Mouse (Mus musculus) limb, embryonic 13.5 days (tissue): ENCODE measurements around the gene Camk2d. TPM values are rescaled to one million over a fixed set of nuclear protein-coding genes. Genes with fewer than 3 reads are reported as not detected.

Experiments used
- ATAC-seq: fragments of 200-750 bp; cut with Nextera tagmentation; 2 replicates; pipeline ENCODE4 v1.8.0; 2017; ENCODE audit warnings: low read depth, moderate number of reproducible peaks, moderate TSS enrichment; ENCODE audit not compliant: low FRiP score
- H3K27ac ChIP-seq: fragments of 300-500 bp; sonication (generic); 2 replicates; pipeline ENCODE4 v1.5.1; 2015; ENCODE audit warnings: inconsistent platforms, mild to moderate bottlenecking, moderate library complexity
- H3K27me3 ChIP-seq: fragments of 300-500 bp; sonication (generic); 2 replicates; pipeline ENCODE4 v1.6.1; 2015; ENCODE audit warnings: mild to moderate bottlenecking, inconsistent platforms
- H3K36me3 ChIP-seq: fragments of 300-500 bp; sonication (generic); 2 replicates; pipeline ENCODE4 v1.6.1; 2015; ENCODE audit warnings: inconsistent platforms, mild to moderate bottlenecking, moderate library complexity
- H3K4me1 ChIP-seq: fragments of 300-500 bp; sonication (generic); 2 replicates; pipeline ENCODE4 v1.6.1; 2015; ENCODE audit warnings: inconsistent platforms
- H3K4me2 ChIP-seq: fragments of 300-500 bp; sonication (generic); replicated peaks from 2 replicates; pipeline ENCODE4 v1.6.1; 2015; ENCODE audit warnings: inconsistent platforms, mild to moderate bottlenecking, moderate library complexity
- H3K4me3 ChIP-seq: fragments of 300-500 bp; sonication (generic); 2 replicates; pipeline ENCODE4 v1.5.1; 2015; ENCODE audit warnings: moderate library complexity, mild to moderate bottlenecking, inconsistent platforms
- H3K9ac ChIP-seq: fragments of 300-500 bp; sonication (generic); 2 replicates; pipeline ENCODE4 v1.6.1; 2015; ENCODE audit warnings: mild to moderate bottlenecking, inconsistent platforms
- H3K9me3 ChIP-seq: fragments of 300-500 bp; sonication (generic); 2 replicates; pipeline ENCODE4 v1.6.1; 2016; ENCODE audit warnings: inconsistent platforms
- whole genome bisulfite sequencing: fragments of 180-500 bp; shearing (Covaris S2); methylation state at CpG from one replicate; pipeline ENCODE4 v1.1.7; 2015; 5-methylcytosine and 5-hydroxymethylcytosine counted together
- polyA plus RNA-seq: library from polyadenylated mRNA; unstranded; fragments of >200 nt; fragmentation: Nextera tagmentation; extraction: Ambion mirVana; gene quantifications from 2 replicates; pipeline ENCODE4 v1.2.1, GENCODE M21; 2015

The Camk2d gene
- polyA plus RNA-seq, 1 experiment from 2014 or later = 36.0 TPM

DNA sequence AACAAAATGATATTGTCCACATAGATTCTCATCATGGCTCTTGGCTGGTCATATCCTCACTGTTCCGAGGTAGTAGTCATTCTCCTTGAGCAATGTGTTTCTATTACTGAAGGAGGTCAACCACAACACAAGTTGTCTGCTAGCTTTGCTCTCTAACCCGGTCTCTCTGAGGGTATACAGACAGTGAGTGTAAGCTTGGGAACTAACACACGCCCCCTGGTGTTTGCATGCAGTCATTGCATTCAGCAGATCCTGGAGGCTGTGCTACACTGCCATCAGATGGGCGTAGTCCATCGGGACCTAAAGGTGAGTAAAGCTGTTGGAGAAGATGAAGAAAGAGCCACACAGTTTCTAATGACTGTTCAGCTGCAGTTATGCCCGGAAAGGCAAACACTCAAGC, 175.4 kb downstream of the Camk2d start:
- Histone ChIP-seq H3K4me3 (no peak overlapping the region), H3K9ac (no peak overlapping the region), H3K9me3 (no peaks in the 10 kb centered on the region), H3K4me1 (no peaks in the 10 kb centered on the region), H3K36me3 (peaks cover 3% of the 10 kb centered on the region; the same call in 1 of the 2 replicates), H3K4me2 (no peak overlapping the region), H3K27ac (no peak overlapping the region), H3K27me3 (no peaks in the 10 kb centered on the region)
- ATAC-seq = peak; percentile 83
- 27% methylated on average over 6 of the region's 6 CpGs for WGBS

- H3K36me3 ChIP-seq = no peaks in the 10 kb centered on the region
- no peak overlapping the region for H3K4me2 ChIP-seq
- H3K27ac ChIP-seq = no peak overlapping the region
- H3K9me3 ChIP-seq = no peaks in the 10 kb centered on the region
- no peaks in the 10 kb centered on the region for H3K4me1 ChIP-seq
- ATAC-seq = no peak
- no peak overlapping the region for H3K4me3 ChIP-seq
- no peak overlapping the region for H3K9ac ChIP-seq
- H3K27me3 ChIP-seq = no peaks in the 10 kb centered on the region
Observed at GRCm38 (mm10) chr3:126776001-126776400, 179.9 kb downstream of the Camk2d start.

DNA sequence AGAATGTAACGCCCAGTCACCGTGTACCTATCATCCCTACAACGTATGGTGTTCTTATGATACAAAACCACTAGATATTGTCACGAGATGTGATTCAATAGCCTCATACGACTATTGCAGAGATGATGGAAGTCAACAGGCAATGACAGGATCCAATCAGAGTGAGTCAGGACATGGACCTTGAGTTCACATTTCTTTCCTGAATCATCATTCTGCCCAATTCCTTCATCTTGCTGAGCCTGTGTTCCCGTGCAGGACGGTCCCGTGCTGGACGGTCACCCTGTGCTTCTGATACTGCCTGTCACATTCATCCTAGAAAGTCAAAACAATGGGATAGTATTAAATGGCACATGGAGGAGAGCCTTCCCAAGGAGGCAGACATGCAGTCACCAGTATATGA, 181.0 kb downstream of the Camk2d start:
- Histone ChIP-seq H3K27ac (no peak overlapping the region), H3K36me3 (no peaks in the 10 kb centered on the region)
- WGBS = 95% methylated on average over 9 of the region's 9 CpGs

DNA sequence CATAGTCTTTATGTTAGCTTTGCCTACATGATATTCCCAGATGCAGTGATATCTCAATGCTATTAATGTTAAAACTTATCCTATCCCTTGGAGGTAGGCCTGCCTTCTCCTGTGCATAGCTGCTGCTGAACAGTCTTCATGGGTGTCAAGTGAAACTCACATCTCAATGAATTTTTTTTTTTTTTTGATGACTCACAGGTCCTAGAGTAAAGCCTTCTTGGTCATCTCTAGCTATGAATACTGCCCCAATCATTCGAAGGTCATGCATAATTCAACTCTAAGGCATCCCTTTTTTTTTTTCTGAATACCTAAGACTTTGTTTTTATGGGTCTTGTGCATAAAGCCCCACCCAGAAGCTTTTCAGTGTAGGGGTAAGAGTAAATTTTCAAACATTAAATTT, 181.8 kb downstream of the Camk2d start:
- ATAC-seq = no peak
- WGBS = 96% methylated on average over 1 of the region's 1 CpGs
- H3K4me3 ChIP-seq = no peak overlapping the region

More for the DNA sequence above, 181.0 kb downstream of the Camk2d start:
- Histone ChIP-seq H3K4me1 (no peaks in the 10 kb centered on the region), H3K4me2 (no peak overlapping the region), H3K9me3 (no peaks in the 10 kb centered on the region), H3K27me3 (no peaks in the 10 kb centered on the region), H3K4me3 (no peak overlapping the region), H3K9ac (no peak overlapping the region)
- no peak for ATAC-seq

GRCm38 (mm10) chr3:126780014-126780615, 184.0 kb downstream of the Camk2d start:
- Histone ChIP-seq H3K9ac (no peak overlapping the region), H3K27me3 (no peaks in the 10 kb centered on the region), H3K9me3 (no peaks in the 10 kb centered on the region), H3K27ac (no peak overlapping the region), H3K4me2 (no peak overlapping the region), H3K4me1 (no peaks in the 10 kb centered on the region), H3K4me3 (no peak overlapping the region), H3K36me3 (no peaks in the 10 kb centered on the region; the same call in 1 of the 2 replicates)
- WGBS = 78% methylated on average over 5 of the region's 5 CpGs
- ATAC-seq = no peak

More for the DNA sequence above, 181.8 kb downstream of the Camk2d start:
- Histone ChIP-seq H3K4me1 (no peaks in the 10 kb centered on the region), H3K9ac (no peak overlapping the region), H3K36me3 (no peaks in the 10 kb centered on the region), H3K4me2 (no peak overlapping the region), H3K9me3 (no peaks in the 10 kb centered on the region), H3K27me3 (no peaks in the 10 kb centered on the region), H3K27ac (no peak overlapping the region)

DNA sequence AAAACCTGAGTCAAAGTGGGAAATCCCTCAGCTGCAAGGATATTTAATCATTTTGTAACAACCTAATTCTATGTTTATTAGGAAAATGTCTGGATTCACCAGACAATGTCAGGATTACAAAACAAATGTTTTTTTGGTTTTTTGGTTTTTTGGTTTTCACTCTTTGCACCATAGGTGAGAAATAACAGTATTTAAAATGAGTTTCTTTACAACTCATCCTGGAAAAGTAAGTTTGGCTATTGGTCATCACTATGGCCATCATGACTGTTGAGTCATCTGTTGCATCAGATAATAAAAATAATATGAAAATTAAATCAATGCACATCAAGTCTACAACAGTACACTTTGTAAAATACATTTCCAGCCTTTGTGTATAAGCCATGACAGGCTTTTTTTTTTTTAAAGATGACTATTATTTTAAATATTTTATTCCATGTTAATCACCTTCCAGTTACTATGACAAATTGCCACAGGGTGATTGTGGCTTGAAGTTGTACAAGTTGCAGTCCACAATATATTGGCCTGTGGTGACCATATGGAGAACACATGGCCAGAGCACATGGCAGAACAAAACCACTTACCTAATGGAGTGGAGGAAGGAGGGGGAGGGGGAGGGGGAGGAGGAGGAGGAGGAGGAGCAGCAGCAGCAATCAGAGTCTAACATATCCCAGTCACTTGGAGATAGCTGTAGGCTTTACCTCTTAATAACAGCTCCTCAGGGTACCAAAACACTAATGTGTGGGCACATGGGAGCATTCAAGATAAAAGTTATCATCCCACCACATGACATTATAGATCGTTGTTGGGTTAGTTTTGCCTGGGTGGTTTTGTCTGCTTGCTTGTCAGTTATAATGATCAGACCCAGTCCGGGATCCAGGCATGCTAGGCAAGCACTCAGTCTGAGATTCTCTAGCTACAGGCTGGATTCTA, 197.2 kb downstream of the Camk2d start:
- ATAC-seq = no peak
- no peak overlapping the region for H3K4me3 ChIP-seq
- H3K4me2 ChIP-seq = no peak overlapping the region
- no peaks in the 10 kb centered on the region for H3K4me1 ChIP-seq
- H3K9me3 ChIP-seq = no peaks in the 10 kb centered on the region
- H3K27ac ChIP-seq = no peak overlapping the region
- no peak overlapping the region for H3K9ac ChIP-seq
- peaks cover 12% of the 10 kb centered on the region for H3K36me3 ChIP-seq
- WGBS = 78% methylated on average over 2 of the region's 2 CpGs
- H3K27me3 ChIP-seq = no peaks in the 10 kb centered on the region

- Histone ChIP-seq H3K27ac (no peak overlapping the region), H3K9me3 (no peaks in the 10 kb centered on the region), H3K4me1 (no peaks in the 10 kb centered on the region), H3K4me2 (no peak overlapping the region), H3K36me3 (peaks cover 12% of the 10 kb centered on the region), H3K9ac (no peak overlapping the region), H3K4me3 (no peak overlapping the region), H3K27me3 (no peaks in the 10 kb centered on the region)
- 88% methylated on average over 3 of the region's 3 CpGs for WGBS
- no peak for ATAC-seq
Observed at GRCm38 (mm10) chr3:126795904-126796303, 199.8 kb downstream of the Camk2d start.

DNA sequence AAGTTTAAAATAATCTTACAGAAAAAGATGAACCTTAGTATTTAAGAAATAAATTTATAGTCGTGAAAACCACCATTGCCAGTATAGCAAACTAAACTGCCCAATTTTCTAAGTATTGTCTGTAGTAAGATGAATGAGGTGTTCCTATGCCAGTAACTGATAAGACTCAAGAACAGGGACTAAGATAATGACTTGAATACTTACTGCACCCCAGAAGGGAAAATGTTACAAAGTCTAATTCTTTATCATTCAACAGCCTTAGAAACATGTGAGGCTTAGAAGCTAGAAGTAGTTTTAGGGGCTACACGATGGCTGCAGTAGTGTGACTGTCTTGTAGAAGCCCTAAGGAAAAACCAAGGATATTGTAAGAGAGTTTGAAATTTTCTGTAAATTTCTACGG, 200.9 kb downstream of the Camk2d start:
- Histone ChIP-seq H3K27ac (no peak overlapping the region), H3K4me1 (no peaks in the 10 kb centered on the region), H3K27me3 (no peaks in the 10 kb centered on the region), H3K9ac (no peak overlapping the region), H3K4me3 (no peak overlapping the region), H3K36me3 (peaks cover 12% of the 10 kb centered on the region), H3K4me2 (no peak overlapping the region), H3K9me3 (no peaks in the 10 kb centered on the region)
- no peak for ATAC-seq
- 93% methylated on average over 3 of the region's 3 CpGs for WGBS

DNA sequence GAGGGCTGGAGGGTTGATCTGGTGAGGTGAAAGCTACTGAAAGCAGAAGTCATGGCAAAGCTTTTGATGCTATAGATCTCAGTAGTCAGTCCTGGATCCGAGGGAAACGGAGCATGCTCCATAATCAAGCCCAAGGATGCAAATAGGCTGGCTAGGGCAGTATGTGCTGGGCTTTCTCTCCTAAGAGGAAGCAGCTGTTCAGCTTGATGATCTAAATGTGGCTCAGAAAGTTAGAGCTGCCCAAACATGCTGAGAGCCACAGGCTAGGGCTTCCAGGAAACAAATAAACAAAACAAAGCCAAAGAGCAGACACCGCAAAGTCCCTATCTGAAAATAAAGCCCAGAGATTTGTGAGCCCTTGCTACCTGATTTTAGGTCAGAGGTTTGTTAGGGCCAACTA, 201.7 kb downstream of the Camk2d start:
- Histone ChIP-seq H3K9ac (no peak overlapping the region), H3K27me3 (no peaks in the 10 kb centered on the region), H3K36me3 (peaks cover 10% of the 10 kb centered on the region), H3K4me2 (no peak overlapping the region), H3K27ac (no peak overlapping the region), H3K9me3 (no peaks in the 10 kb centered on the region), H3K4me3 (no peak overlapping the region), H3K4me1 (no peaks in the 10 kb centered on the region)
- WGBS = 76% methylated on average over 3 of the region's 3 CpGs
- no peak for ATAC-seq

DNA sequence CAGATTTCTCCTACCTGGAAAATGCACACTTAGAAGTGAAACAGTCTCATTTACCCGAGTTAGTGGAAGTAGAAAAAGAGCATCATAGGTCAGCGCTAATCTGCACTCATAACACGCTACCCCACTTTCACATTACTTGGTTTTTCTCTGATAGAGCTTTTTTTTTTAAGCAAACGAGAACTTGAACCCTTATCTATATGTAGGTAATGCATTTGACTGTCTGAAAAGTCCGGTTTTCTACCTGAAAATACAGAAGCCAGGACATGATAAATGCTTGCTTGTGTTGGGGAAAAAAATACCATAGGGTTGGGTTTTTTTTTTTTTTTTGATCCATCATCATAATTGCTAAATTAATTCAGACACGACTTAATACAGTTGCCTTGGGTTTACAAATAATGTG, 206.9 kb downstream of the Camk2d start:
- 91% methylated on average over 6 of the region's 6 CpGs for WGBS

GRCm38 (mm10) chr3:126804968-126805367, 208.9 kb downstream of the Camk2d start:
- WGBS = 77% methylated on average over 5 of the region's 5 CpGs
- no peak overlapping the region for H3K4me3 ChIP-seq

More for the DNA sequence above, 206.9 kb downstream of the Camk2d start:
- H3K9me3 ChIP-seq = no peaks in the 10 kb centered on the region
- no peaks in the 10 kb centered on the region for H3K27me3 ChIP-seq
- peaks cover 7% of the 10 kb centered on the region; the same call in 1 of the 2 replicates for H3K36me3 ChIP-seq
- no peak overlapping the region for H3K4me2 ChIP-seq
- ATAC-seq = no peak
- H3K4me3 ChIP-seq = no peak overlapping the region
- H3K27ac ChIP-seq = no peak overlapping the region
- no peak overlapping the region for H3K9ac ChIP-seq
- no peaks in the 10 kb centered on the region for H3K4me1 ChIP-seq

GRCm38 (mm10) chr3:126806145-126806544, 210.0 kb downstream of the Camk2d start:
- H3K36me3 ChIP-seq = 0 out of 2 replicates have a peak, but pooled peaks cover 4% of the 10 kb centered on the region
- H3K4me3 ChIP-seq = no peak overlapping the region
- no peaks in the 10 kb centered on the region for H3K4me1 ChIP-seq
- no peaks in the 10 kb centered on the region for H3K27me3 ChIP-seq
- no peaks in the 10 kb centered on the region for H3K9me3 ChIP-seq
- H3K4me2 ChIP-seq = no peak overlapping the region
- no peak overlapping the region for H3K27ac ChIP-seq
- no peak overlapping the region for H3K9ac ChIP-seq
- WGBS = 95% methylated on average over 4 of the region's 4 CpGs
- no peak for ATAC-seq

More at GRCm38 (mm10) chr3:126804968-126805367, 208.9 kb downstream of the Camk2d start:
- H3K27me3 ChIP-seq = no peaks in the 10 kb centered on the region
- no peak for ATAC-seq
- H3K4me2 ChIP-seq = no peak overlapping the region
- H3K9ac ChIP-seq = no peak overlapping the region
- no peaks in the 10 kb centered on the region for H3K9me3 ChIP-seq
- no peaks in the 10 kb centered on the region for H3K4me1 ChIP-seq
- 0 out of 2 replicates have a peak, but pooled peaks cover 4% of the 10 kb centered on the region for H3K36me3 ChIP-seq
- H3K27ac ChIP-seq = no peak overlapping the region
